Mouse (Mus musculus) embryonic facial prominence, embryonic 13.5 days (tissue): ENCODE measurements around the gene 4933406M09Rik. TPM values are rescaled to one million over a fixed set of nuclear protein-coding genes. Genes with fewer than 3 reads are reported as not detected.

Source experiments
- ATAC-seq: fragments of 200-750 bp; cut with Nextera tagmentation; 2 replicates; pipeline ENCODE4 v1.8.0; 2017; ENCODE audit warnings: low read depth; ENCODE audit not compliant: insufficient number of reproducible peaks, insufficient read depth, low FRiP score, low TSS enrichment
- H3K27ac ChIP-seq: fragments of 300-500 bp; sonication (generic); 2 replicates; pipeline ENCODE4 v1.5.1; 2015; ENCODE audit warnings: moderate library complexity, mild to moderate bottlenecking, inconsistent platforms
- H3K27me3 ChIP-seq: fragments of 300-500 bp; sonication (generic); 2 replicates; pipeline ENCODE4 v1.6.1; 2015; ENCODE audit warnings: mild to moderate bottlenecking, inconsistent platforms
- H3K36me3 ChIP-seq: fragments of 300-500 bp; sonication (generic); 2 replicates; pipeline ENCODE4 v1.6.1; 2015; ENCODE audit warnings: mild to moderate bottlenecking, inconsistent platforms
- H3K4me1 ChIP-seq: fragments of 300-500 bp; sonication (generic); 2 replicates; pipeline ENCODE4 v1.6.1; 2015; ENCODE audit warnings: inconsistent platforms
- H3K4me2 ChIP-seq: fragments of 300-500 bp; sonication (generic); 2 replicates; pipeline ENCODE4 v1.6.1; 2015; ENCODE audit warnings: moderate library complexity, mild to moderate bottlenecking, inconsistent platforms
- H3K4me3 ChIP-seq: fragments of 300-500 bp; sonication (generic); 2 replicates; pipeline ENCODE4 v1.5.1; 2015; ENCODE audit warnings: mild to moderate bottlenecking, inconsistent platforms
- H3K9ac ChIP-seq: fragments of 300-500 bp; sonication (generic); 2 replicates; pipeline ENCODE4 v1.6.1; 2015; ENCODE audit warnings: mild to moderate bottlenecking, inconsistent platforms
- H3K9me3 ChIP-seq: fragments of 300-500 bp; sonication (generic); 2 replicates; pipeline ENCODE4 v1.6.1; 2016; ENCODE audit warnings: inconsistent platforms
- WGBS: fragments of 180-500 bp; shearing (Covaris S2); methylation state at CpG from one replicate; pipeline ENCODE4 v1.1.7; 2015; ENCODE audit warnings: mixed read lengths; 5-methylcytosine and 5-hydroxymethylcytosine counted together
- polyA plus RNA-seq: library from polyadenylated mRNA; unstranded; fragments of >200 nt; fragmentation: Nextera tagmentation; extraction: Ambion mirVana; gene quantifications from 2 replicates; pipeline ENCODE4 v1.2.1, GENCODE M21; 2015

Gene 4933406M09Rik
- polyA plus RNA-seq, 1 experiment from 2014 or later, result not detected

- H3K9ac ChIP-seq, result peak overlapping the region; percentile 95
- WGBS, result 12% methylated on average over 11 of the region's 11 CpGs
- H3K4me1 ChIP-seq, result peaks cover 47% of the 10 kb centered on the region
- peaks cover 23% of the 10 kb centered on the region for H3K36me3 ChIP-seq
- H3K9me3 ChIP-seq, result no peaks in the 10 kb centered on the region
- H3K27ac ChIP-seq, result peak overlapping the region; percentile 97
- peak overlapping the region; percentile 86 for H3K4me3 ChIP-seq
- no peaks in the 10 kb centered on the region for H3K27me3 ChIP-seq
- ATAC-seq, result no peak
- peak overlapping the region; percentile 61 for H3K4me2 ChIP-seq
Measured at GRCm38 (mm10) chr1:134414501-134415167, 28.9 kb downstream of the 4933406M09Rik start.

GRCm38 (mm10) chr1:134415168-134415831, 29.6 kb downstream of the 4933406M09Rik start, which contains the start of gene Adipor1:
Adipor1 (plus strand) TSS chr1:134415378.
- H3K27me3 ChIP-seq, result no peaks in the 10 kb centered on the region
- peak; percentile 100 for ATAC-seq
- WGBS, result under 1% methylated on average over 67 of the region's 77 CpGs
- H3K9ac ChIP-seq, result peak within 1 kb of the TSS; percentile 95
- H3K4me1 ChIP-seq, result peaks cover 52% of the 10 kb centered on the region
- peak within 1 kb of the TSS; percentile 61 for H3K4me2 ChIP-seq
- H3K9me3 ChIP-seq, result no peaks in the 10 kb centered on the region
- H3K36me3 ChIP-seq, result peaks cover 16% of the 10 kb centered on the region
- H3K27ac ChIP-seq, result peak within 1 kb of the TSS; percentile 97
- H3K4me3 ChIP-seq, result peak within 1 kb of the TSS; percentile 86

- no peak for ATAC-seq
- H3K36me3 ChIP-seq, result peaks cover 9% of the 10 kb centered on the region
- no peaks in the 10 kb centered on the region for H3K27me3 ChIP-seq
- 0 out of 2 replicates have a peak overlapping the region, but pooled peaks have one; percentile 23 for H3K9ac ChIP-seq
- H3K4me1 ChIP-seq, result peaks cover 55% of the 10 kb centered on the region
- no peak overlapping the region for H3K4me3 ChIP-seq
- no peak overlapping the region for H3K4me2 ChIP-seq
- H3K27ac ChIP-seq, result 0 out of 2 replicates have a peak overlapping the region, but pooled peaks have one; percentile 28
- H3K9me3 ChIP-seq, result no peaks in the 10 kb centered on the region
- WGBS, result 82% methylated on average over 2 of the region's 2 CpGs
Measured at GRCm38 (mm10) chr1:134418414-134418975, 32.8 kb downstream of the 4933406M09Rik start.

GRCm38 (mm10) chr1:134419176-134419575, 33.4 kb downstream of the 4933406M09Rik start:
- no peak for ATAC-seq
- Histone ChIP-seq H3K4me1 (peaks cover 53% of the 10 kb centered on the region), H3K9ac (no peak overlapping the region), H3K27ac (peak overlapping the region; percentile 28; the same call in 1 of the 2 replicates), H3K36me3 (peaks cover 16% of the 10 kb centered on the region), H3K27me3 (no peaks in the 10 kb centered on the region), H3K9me3 (no peaks in the 10 kb centered on the region), H3K4me3 (no peak overlapping the region), H3K4me2 (no peak overlapping the region)
- WGBS, result 55% methylated on average over 1 of the region's 1 CpGs

- no peak overlapping the region for H3K27ac ChIP-seq
- H3K9me3 ChIP-seq, result no peaks in the 10 kb centered on the region
- no peaks in the 10 kb centered on the region for H3K27me3 ChIP-seq
- no peak overlapping the region for H3K9ac ChIP-seq
- 63% methylated on average over 5 of the region's 5 CpGs for WGBS
- no peak for ATAC-seq
- H3K36me3 ChIP-seq, result peaks cover 23% of the 10 kb centered on the region
- peak overlapping the region; percentile 10; the same call in 1 of the 2 replicates for H3K4me2 ChIP-seq
- peaks cover 47% of the 10 kb centered on the region for H3K4me1 ChIP-seq
- H3K4me3 ChIP-seq, result no peak overlapping the region
Measured at GRCm38 (mm10) chr1:134419751-134420458, 34.2 kb downstream of the 4933406M09Rik start.

GRCm38 (mm10) chr1:134423911-134424310, 38.2 kb downstream of the 4933406M09Rik start:
- no peak overlapping the region for H3K9ac ChIP-seq
- WGBS, result 76% methylated on average over 10 of the region's 10 CpGs

GRCm38 (mm10) chr1:134426289-134426688, 40.5 kb downstream of the 4933406M09Rik start:
- no peak for ATAC-seq
- H3K9me3 ChIP-seq, result no peaks in the 10 kb centered on the region
- WGBS, result 91% methylated on average over 5 of the region's 5 CpGs
- no peaks in the 10 kb centered on the region for H3K27me3 ChIP-seq
- H3K27ac ChIP-seq, result no peak overlapping the region
- H3K4me1 ChIP-seq, result no peaks in the 10 kb centered on the region
- no peak overlapping the region for H3K4me2 ChIP-seq
- H3K4me3 ChIP-seq, result no peak overlapping the region
- H3K9ac ChIP-seq, result no peak overlapping the region
- peaks cover 84% of the 10 kb centered on the region for H3K36me3 ChIP-seq

More at GRCm38 (mm10) chr1:134423911-134424310, 38.2 kb downstream of the 4933406M09Rik start:
- ATAC-seq, result no peak
- H3K9me3 ChIP-seq, result no peaks in the 10 kb centered on the region
- H3K4me3 ChIP-seq, result no peak overlapping the region
- H3K27ac ChIP-seq, result no peak overlapping the region
- H3K36me3 ChIP-seq, result peaks cover 63% of the 10 kb centered on the region
- no peaks in the 10 kb centered on the region for H3K27me3 ChIP-seq
- H3K4me1 ChIP-seq, result peaks cover 21% of the 10 kb centered on the region
- no peak overlapping the region for H3K4me2 ChIP-seq

- ATAC-seq, result no peak
- WGBS, result 78% methylated on average over 10 of the region's 10 CpGs
- peaks cover 55% of the 10 kb centered on the region for H3K36me3 ChIP-seq
Measured at GRCm38 (mm10) chr1:134433002-134433401, 47.3 kb downstream of the 4933406M09Rik start.

GRCm38 (mm10) chr1:134433473-134433872, 47.7 kb downstream of the 4933406M09Rik start:
- no peak overlapping the region for H3K4me3 ChIP-seq
- no peak overlapping the region for H3K27ac ChIP-seq
- no peak for ATAC-seq
- H3K4me1 ChIP-seq, result no peaks in the 10 kb centered on the region
- WGBS, result 87% methylated on average over 4 of the region's 4 CpGs
- no peak overlapping the region for H3K4me2 ChIP-seq
- no peaks in the 10 kb centered on the region for H3K9me3 ChIP-seq
- H3K27me3 ChIP-seq, result no peaks in the 10 kb centered on the region
- H3K36me3 ChIP-seq, result peaks cover 51% of the 10 kb centered on the region
- H3K9ac ChIP-seq, result no peak overlapping the region

More at GRCm38 (mm10) chr1:134433002-134433401, 47.3 kb downstream of the 4933406M09Rik start:
- no peak overlapping the region for H3K9ac ChIP-seq
- no peak overlapping the region for H3K4me3 ChIP-seq
- H3K27me3 ChIP-seq, result no peaks in the 10 kb centered on the region
- no peaks in the 10 kb centered on the region for H3K9me3 ChIP-seq
- H3K27ac ChIP-seq, result no peak overlapping the region
- H3K4me2 ChIP-seq, result no peak overlapping the region
- no peaks in the 10 kb centered on the region for H3K4me1 ChIP-seq

- no peaks in the 10 kb centered on the region for H3K9me3 ChIP-seq
- peaks cover 33% of the 10 kb centered on the region for H3K36me3 ChIP-seq
- 22% methylated on average over 4 of the region's 4 CpGs for WGBS
- H3K4me3 ChIP-seq, result no peak overlapping the region
- no peak for ATAC-seq
- H3K27me3 ChIP-seq, result no peaks in the 10 kb centered on the region
- no peaks in the 10 kb centered on the region for H3K4me1 ChIP-seq
- H3K9ac ChIP-seq, result no peak overlapping the region
- H3K27ac ChIP-seq, result no peak overlapping the region
- H3K4me2 ChIP-seq, result no peak overlapping the region
Measured at GRCm38 (mm10) chr1:134435414-134435813, 49.7 kb downstream of the 4933406M09Rik start.

GRCm38 (mm10) chr1:134440437-134440836, 54.7 kb downstream of the 4933406M09Rik start:
- 95% methylated on average over 6 of the region's 6 CpGs for WGBS
- no peak overlapping the region for H3K27ac ChIP-seq
- H3K4me2 ChIP-seq, result no peak overlapping the region
- no peak overlapping the region for H3K4me3 ChIP-seq
- no peaks in the 10 kb centered on the region for H3K36me3 ChIP-seq
- ATAC-seq, result no peak
- no peaks in the 10 kb centered on the region for H3K9me3 ChIP-seq
- no peaks in the 10 kb centered on the region for H3K4me1 ChIP-seq
- no peak overlapping the region for H3K9ac ChIP-seq
- H3K27me3 ChIP-seq, result no peaks in the 10 kb centered on the region
